Mouse (Mus musculus) erythroblast, embryonic 14.5 days (primary cell): Measurements from ENCODE around the gene Uhrf1bp1l.

Experiments used
- GATA1 ChIP-seq: IDR thresholded peaks from 2 replicates; pipeline ENCODE4 v1.6.1; 2012; ENCODE audit warnings: low read length, inconsistent platforms, mixed read lengths
- TAL1 ChIP-seq: IDR thresholded peaks from 3 replicates; pipeline ENCODE4 v1.6.1; 2012; ENCODE audit warnings: low read length, inconsistent platforms, mixed read lengths

DNA sequence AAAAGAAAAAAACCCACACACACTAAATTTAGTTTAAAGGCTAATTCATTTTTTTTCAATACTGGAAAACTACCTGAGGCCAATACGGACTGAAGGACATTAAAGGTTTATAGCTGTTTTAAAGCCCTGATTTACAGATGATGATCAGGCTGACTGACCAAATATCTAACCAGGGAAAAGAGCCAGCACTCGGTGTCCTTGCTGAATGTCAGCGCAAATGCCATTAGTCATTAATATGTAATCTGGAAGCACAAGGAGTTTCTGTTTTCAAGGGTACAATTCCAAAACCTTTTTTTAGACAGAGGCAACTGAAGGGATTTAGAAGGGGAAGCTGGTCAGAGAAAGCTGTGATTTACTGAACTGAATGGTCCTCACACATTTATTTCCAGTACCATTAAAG lies 24.0 kb upstream of the Uhrf1bp1l start:
- TF ChIP-seq GATA1, result no peak
- no peak for TF ChIP-seq TAL1
